Mouse (Mus musculus): Measurements from ENCODE around the gene Per3. TPM values are rescaled to one million over a fixed set of nuclear protein-coding genes. Genes with fewer than 3 reads are reported as not detected.
"Not testable (repeated sequence)": the region's sequence is repeated elsewhere in the genome, so short reads cannot be mapped to it uniquely, and the experiment has no call there.

The Per3 gene
- total RNA-seq, 2 experiments from 2014 or later = 31.6 to 35.6 TPM

DNA sequence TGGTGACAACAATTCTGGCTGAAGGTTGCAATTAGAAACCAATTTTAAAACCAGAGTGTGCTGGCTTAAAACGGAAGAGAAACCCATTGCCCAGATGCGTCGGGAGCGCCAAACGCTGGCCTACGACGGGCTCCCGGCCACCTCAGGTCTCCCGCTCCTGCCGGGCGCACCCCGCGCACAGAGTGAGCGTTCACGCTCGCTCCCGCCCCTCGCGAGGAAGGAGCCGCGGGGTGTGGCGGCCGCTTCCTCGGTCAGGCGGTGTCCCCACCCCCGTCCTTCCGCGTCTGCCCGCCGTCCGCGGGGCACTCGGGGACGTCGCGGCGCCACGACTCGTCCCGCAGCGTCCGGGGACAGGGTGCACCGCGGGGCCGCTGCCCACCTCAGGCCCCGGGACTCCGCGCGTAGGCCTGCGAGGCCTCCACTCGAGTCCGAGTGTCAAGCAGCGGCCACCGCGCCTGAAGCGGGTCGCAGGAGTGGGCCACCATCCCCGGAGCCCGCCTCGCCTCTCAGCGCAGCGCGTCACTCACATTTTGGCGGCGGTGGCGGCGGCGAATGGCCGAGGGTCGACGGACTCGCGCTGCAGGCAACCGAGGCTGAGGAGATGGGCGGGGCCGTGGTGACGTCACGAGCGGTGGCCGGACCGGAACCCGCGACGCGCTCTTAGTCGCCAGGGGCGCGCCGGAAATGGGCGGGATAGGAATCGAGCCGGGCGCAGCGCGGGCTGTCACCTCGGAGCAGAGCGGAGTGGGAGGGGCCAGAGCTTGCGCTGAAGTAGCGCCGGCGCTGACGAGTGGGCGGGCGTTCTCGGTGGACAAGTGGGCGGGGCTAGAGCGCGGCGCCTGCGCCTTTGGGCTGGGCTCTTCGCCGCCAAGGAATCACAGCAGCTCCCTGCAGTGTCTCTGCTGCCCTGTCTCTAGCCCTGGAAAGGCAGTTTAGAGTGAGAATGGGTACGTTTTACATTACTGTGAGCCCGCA lies 13.2 kb upstream of the Per3 start, which contains the start of gene Vamp3:
Gene Vamp3 (minus strand): TSS at position 617 of the 975 bp plus-strand sequence.
- Histone ChIP-seq H3K27ac (peak within 1 kb of the TSS; percentile 96), H3K4me3 (peak within 1 kb of the TSS; percentile 94)
- TF ChIP-seq CTCF (conservative IDR thresholded peaks at IDR 0.05) = no peak
- DNase-seq (ENCODE audit: low spot score in 2 of 2) = peak; percentile 98 to 100

GRCm38 (mm10) chr4:151051162-151051561 lies 6.7 kb upstream of the Per3 start:
- TF ChIP-seq CTCF (conservative IDR thresholded peaks at IDR 0.05) = no peak
- Histone ChIP-seq H3K27ac (0 out of 2 replicates have a peak overlapping the region, but pooled peaks have one; percentile 2), H3K4me3 (no peak overlapping the region)
- DNase-seq (ENCODE audit: low spot score in 2 of 2) = no peak

GRCm38 (mm10) chr4:151046524-151046923 lies 2.1 kb upstream of the Per3 start:
- no peak for DNase-seq (ENCODE audit: low spot score in 2 of 2)
- Histone ChIP-seq H3K27ac (peak overlapping the region; percentile 100; the same call in 1 of the 2 replicates), H3K4me3 (no peak overlapping the region)
- TF ChIP-seq CTCF (conservative IDR thresholded peaks at IDR 0.05) = no peak

GRCm38 (mm10) chr4:151044944-151045570 lies 592 bp upstream of the Per3 start:
- no peak for TF ChIP-seq CTCF (conservative IDR thresholded peaks at IDR 0.05)
- peak; percentile 28 to 63 for DNase-seq (ENCODE audit: low spot score in 2 of 2)
- peak overlapping the region; percentile 100 for H3K27ac ChIP-seq
- H3K4me3 ChIP-seq = peak overlapping the region; percentile 69

- DNase-seq (ENCODE audit: low spot score in 2 of 2) = no peak
- Histone ChIP-seq H3K4me3 (peak overlapping the region; percentile 69), H3K27ac (peak overlapping the region; percentile 100)
- TF ChIP-seq CTCF (conservative IDR thresholded peaks at IDR 0.05) = no peak
Observed at GRCm38 (mm10) chr4:151043281-151043680, 1.2 kb downstream of the Per3 start.

DNA sequence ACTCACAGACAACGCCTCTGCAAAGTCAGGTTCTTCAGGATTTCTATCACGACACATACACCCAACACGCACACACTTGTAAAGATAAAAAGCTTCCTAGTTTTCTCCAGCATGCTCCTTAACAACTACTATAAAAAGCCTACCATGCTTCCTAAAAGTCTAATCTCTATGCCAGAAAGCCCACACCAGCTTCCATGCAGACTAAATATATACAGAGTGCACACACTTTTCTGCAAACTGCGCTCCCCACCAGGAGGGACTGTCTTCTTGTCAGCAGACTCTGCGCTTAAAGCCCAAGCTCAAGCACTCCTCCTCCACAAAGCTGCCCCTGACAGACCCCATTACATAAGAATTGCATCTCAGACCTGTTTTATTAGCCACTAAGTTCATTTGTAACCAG lies 3.0 kb downstream of the Per3 start:
- Histone ChIP-seq H3K27ac (0 out of 2 replicates have a peak overlapping the region, but pooled peaks have one; percentile 8), H3K4me3 (peak overlapping the region; percentile 21; the same call in 1 of the 2 replicates)
- no peak for TF ChIP-seq CTCF (conservative IDR thresholded peaks at IDR 0.05)
- no peak for DNase-seq (ENCODE audit: low spot score in 2 of 2)

- DNase-seq (ENCODE audit: low spot score in 2 of 2) = no peak
- no peak for TF ChIP-seq CTCF (conservative IDR thresholded peaks at IDR 0.05)
- H3K4me3 ChIP-seq = no peak overlapping the region
- H3K27ac ChIP-seq = no peak overlapping the region
Observed at GRCm38 (mm10) chr4:151037800-151038199, 6.7 kb downstream of the Per3 start.

DNA sequence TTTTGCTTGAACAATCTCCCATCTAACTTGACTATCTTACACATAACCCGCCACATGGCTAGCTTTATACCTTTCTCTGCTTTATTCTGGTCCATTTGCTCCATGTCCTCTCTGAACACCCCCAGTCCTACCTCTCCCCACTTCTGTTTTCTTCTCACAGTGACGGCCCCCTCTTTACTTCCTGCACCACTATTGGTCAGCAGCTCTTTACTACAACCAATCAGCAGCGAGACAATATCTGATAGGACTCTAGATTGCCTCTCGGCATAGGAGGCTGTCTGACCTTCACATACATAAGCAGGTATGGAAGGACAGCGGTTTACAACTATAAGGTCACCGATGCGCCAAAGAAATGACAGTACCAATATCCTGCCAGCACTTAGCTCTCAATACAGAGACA lies 7.9 kb downstream of the Per3 start:
- TF ChIP-seq CTCF (conservative IDR thresholded peaks at IDR 0.05) = no peak
- no peak overlapping the region for H3K4me3 ChIP-seq
- DNase-seq (ENCODE audit: low spot score in 2 of 2) = no peak
- H3K27ac ChIP-seq = no peak overlapping the region

GRCm38 (mm10) chr4:151027001-151027400 lies 17.5 kb downstream of the Per3 start:
- H3K27ac ChIP-seq = no peak overlapping the region
- peak in 1 of 2 experiments; percentile 27 for DNase-seq (ENCODE audit: low spot score in 2 of 2)
- H3K4me3 ChIP-seq = no peak overlapping the region
- peak; percentile 84 for TF ChIP-seq CTCF (conservative IDR thresholded peaks at IDR 0.05)

GRCm38 (mm10) chr4:151024152-151024551 lies 20.3 kb downstream of the Per3 start:
- no peak for TF ChIP-seq CTCF (conservative IDR thresholded peaks at IDR 0.05)
- DNase-seq (ENCODE audit: low spot score in 2 of 2) = no peak
- Histone ChIP-seq H3K27ac (no peak overlapping the region), H3K4me3 (no peak overlapping the region)

DNA sequence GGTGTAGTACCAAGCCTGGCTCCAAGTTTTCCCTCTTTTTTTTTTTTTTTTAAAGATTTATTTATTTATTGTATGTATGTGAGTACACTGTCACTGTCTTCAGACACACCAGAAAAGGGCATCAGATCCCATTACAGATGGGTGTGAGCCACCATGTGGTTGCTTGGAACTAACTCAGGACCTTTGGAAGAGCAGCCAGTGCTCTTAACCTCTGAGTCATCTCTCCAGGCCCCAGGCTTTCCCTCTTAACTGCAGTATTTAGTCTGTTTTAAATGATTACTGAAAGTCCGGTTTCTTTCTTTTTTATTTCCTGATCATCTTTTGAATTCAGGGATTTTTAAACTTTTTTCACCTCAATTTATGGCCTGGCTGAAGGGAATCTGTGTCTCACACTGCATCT lies 27.1 kb downstream of the Per3 start:
- not testable (repeated sequence) for DNase-seq (ENCODE audit: low spot score in 2 of 2); H3K27ac ChIP-seq; H3K4me3 ChIP-seq

DNA sequence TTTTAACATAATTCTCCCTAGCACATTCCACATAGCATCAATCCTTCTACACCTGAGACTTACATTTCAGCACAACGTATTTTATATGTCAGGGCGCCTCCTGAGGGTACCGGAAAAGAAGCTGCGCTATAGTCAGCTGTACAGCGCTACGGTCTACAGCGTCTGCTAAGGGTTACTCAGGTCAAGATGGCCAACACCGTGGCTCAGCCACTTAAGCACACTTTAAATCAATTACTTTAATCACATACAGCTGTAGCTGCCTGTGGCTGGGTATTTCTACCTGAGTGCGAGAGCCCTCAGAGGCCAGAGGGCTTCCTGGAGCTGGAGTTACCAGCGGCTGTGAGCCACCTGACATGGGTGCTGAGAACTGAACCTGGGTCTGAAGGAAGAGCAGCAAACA lies 28.5 kb downstream of the Per3 start:
- no peak overlapping the region for H3K27ac ChIP-seq
- no peak for DNase-seq (ENCODE audit: low spot score in 2 of 2)
- H3K4me3 ChIP-seq = no peak overlapping the region
- no peak for TF ChIP-seq CTCF (conservative IDR thresholded peaks at IDR 0.05)

DNA sequence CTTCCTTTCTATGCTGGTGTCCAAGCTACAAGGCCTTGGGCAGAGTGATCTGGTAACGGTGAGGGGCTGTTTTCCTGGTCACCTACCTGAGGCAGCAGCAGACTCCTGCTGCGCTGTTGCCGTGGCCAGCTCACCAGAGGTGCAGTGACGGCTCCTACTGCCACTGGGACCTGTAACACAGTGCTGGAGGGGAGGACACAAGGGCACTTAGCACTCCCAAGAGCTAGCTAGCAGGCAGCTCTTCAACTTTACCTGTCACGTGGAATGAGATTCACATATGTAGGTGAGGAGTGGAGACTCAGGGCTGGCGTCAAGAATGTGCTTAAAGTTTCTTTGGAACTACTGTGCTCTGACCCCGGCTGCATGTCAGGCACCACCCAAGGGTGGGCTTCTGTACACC lies 34.1 kb downstream of the Per3 start:
- Histone ChIP-seq H3K27ac (no peak overlapping the region), H3K4me3 (no peak overlapping the region)
- TF ChIP-seq CTCF (conservative IDR thresholded peaks at IDR 0.05) = no peak

More for the DNA sequence above, 34.1 kb downstream of the Per3 start:
- no peak for DNase-seq (ENCODE audit: low spot score in 2 of 2)
